Mouse (Mus musculus) heart, embryonic 13.5 days (tissue): ENCODE measurements around the gene Tmcc2. TPM values are rescaled to one million over a fixed set of nuclear protein-coding genes. Genes with fewer than 3 reads are reported as not detected.

Source experiments
- ATAC-seq: fragments of 200-750 bp; cut with Nextera tagmentation; 2 replicates; pipeline ENCODE4 v1.8.0; 2017; ENCODE audit warnings: moderate TSS enrichment; ENCODE audit not compliant: insufficient number of reproducible peaks, low FRiP score, low TSS enrichment; ENCODE audit errors: extremely low read depth
- H3K27ac ChIP-seq: fragments of 300-500 bp; sonication (generic); replicated peaks from 2 replicates; pipeline ENCODE4 v1.5.1; 2015; ENCODE audit warnings: moderate library complexity, mild to moderate bottlenecking, inconsistent platforms
- H3K27me3 ChIP-seq: fragments of 300-500 bp; sonication (generic); replicated peaks from 2 replicates; pipeline ENCODE4 v1.6.1; 2015; ENCODE audit warnings: mild to moderate bottlenecking, inconsistent platforms
- H3K36me3 ChIP-seq: fragments of 300-500 bp; sonication (generic); 2 replicates; pipeline ENCODE4 v1.6.1; 2015; ENCODE audit warnings: mild to moderate bottlenecking, inconsistent platforms
- H3K4me1 ChIP-seq: fragments of 300-500 bp; sonication (generic); 2 replicates; pipeline ENCODE4 v1.6.1; 2015; ENCODE audit warnings: inconsistent platforms
- H3K4me2 ChIP-seq: fragments of 300-500 bp; sonication (generic); 2 replicates; pipeline ENCODE4 v1.6.1; 2015; ENCODE audit warnings: inconsistent platforms, mild to moderate bottlenecking, moderate library complexity
- H3K4me3 ChIP-seq: fragments of 300-500 bp; sonication (generic); 2 replicates; pipeline ENCODE4 v1.5.1; 2015; ENCODE audit warnings: moderate library complexity, mild to moderate bottlenecking, inconsistent platforms
- H3K9ac ChIP-seq: fragments of 300-500 bp; sonication (generic); 2 replicates; pipeline ENCODE4 v1.6.1; 2015; ENCODE audit warnings: inconsistent platforms, mild to moderate bottlenecking, moderate library complexity
- H3K9me3 ChIP-seq: fragments of 300-500 bp; sonication (generic); 2 replicates; pipeline ENCODE4 v1.6.1; 2016; ENCODE audit warnings: inconsistent platforms
- WGBS: fragments of 180-500 bp; shearing (Covaris S2); methylation state at CpG from one replicate; pipeline ENCODE4 v1.1.7; 2015; ENCODE audit warnings: mixed read lengths; 5-methylcytosine and 5-hydroxymethylcytosine counted together
- polyA plus RNA-seq: library from polyadenylated mRNA; unstranded; fragments of >200 nt; fragmentation: Nextera tagmentation; extraction: Ambion mirVana; gene quantifications from 2 replicates; pipeline ENCODE4 v1.2.1, GENCODE M21; 2015

The Tmcc2 gene
- polyA plus RNA-seq, 1 experiment from 2014 or later, result 35.8 TPM

DNA sequence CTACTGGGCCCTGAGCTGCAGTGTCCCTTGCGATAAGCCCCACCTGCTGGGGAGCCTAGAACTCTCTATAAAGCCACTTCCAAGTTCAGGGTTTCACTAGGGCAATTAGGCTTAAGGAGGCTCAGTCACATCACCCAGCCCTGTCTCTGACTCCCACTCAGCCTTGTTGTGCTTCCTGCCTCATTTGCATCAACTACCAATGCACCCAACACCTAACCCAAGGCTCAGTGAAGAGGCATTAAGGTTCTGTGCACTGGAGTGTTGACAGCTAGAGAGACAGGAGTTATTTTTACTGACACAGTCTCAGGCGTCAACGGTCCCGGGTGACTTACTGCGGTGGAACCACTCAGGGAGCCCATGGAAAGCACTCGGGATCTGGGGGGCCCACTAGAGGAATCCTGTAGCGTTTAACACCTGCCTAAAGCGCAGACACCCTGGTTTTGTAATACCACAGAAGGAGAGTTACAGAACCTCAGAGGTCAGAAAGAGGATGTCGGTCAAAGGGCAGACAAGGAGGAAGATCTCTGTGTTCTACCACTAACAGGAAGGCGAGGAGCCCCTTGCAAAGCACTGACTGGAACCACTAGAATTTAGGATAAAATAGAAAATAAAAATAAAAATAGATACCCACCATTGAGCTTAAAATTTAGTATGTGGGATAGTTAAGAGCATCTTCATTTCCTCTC lies 79.8 kb downstream of the Tmcc2 start:
- H3K27me3 ChIP-seq, result peaks cover 50% of the 10 kb centered on the region
- H3K4me3 ChIP-seq, result no peak overlapping the region
- H3K4me2 ChIP-seq, result peak overlapping the region; percentile 32
- H3K9ac ChIP-seq, result no peak overlapping the region
- no peaks in the 10 kb centered on the region for H3K36me3 ChIP-seq
- ATAC-seq, result no peak
- no peaks in the 10 kb centered on the region for H3K9me3 ChIP-seq
- peaks cover 35% of the 10 kb centered on the region for H3K4me1 ChIP-seq
- 22% methylated on average over 10 of the region's 10 CpGs for whole genome bisulfite sequencing
- peak overlapping the region; percentile 75 for H3K27ac ChIP-seq

DNA sequence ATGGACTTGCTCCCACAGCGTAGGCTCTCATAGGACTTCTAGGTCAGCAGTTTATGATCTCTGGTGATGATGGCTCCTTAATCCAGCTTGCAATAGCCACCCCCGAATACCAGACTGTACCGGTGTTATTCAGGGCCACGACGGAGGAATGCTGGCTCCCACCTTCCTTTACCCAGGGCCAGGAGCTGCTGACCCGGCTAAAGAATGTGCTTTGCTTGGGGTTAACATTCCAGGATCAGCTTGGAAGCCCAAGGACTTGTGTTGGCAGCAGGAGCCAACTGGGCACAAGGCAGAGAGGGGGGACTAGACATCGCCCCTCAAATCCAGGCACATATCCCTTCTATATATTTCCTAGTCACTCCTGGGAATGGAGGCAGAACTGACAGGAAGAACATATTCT lies 80.3 kb downstream of the Tmcc2 start:
- H3K4me1 ChIP-seq, result peaks cover 33% of the 10 kb centered on the region
- 42% methylated on average over 7 of the region's 7 CpGs for WGBS
- peaks cover 54% of the 10 kb centered on the region for H3K27me3 ChIP-seq
- no peak overlapping the region for H3K4me3 ChIP-seq
- H3K9me3 ChIP-seq, result no peaks in the 10 kb centered on the region
- peak overlapping the region; percentile 75; the same call in 1 of the 2 replicates for H3K27ac ChIP-seq
- H3K9ac ChIP-seq, result no peak overlapping the region
- peak overlapping the region; percentile 32 for H3K4me2 ChIP-seq
- ATAC-seq, result no peak
- H3K36me3 ChIP-seq, result no peaks in the 10 kb centered on the region

DNA sequence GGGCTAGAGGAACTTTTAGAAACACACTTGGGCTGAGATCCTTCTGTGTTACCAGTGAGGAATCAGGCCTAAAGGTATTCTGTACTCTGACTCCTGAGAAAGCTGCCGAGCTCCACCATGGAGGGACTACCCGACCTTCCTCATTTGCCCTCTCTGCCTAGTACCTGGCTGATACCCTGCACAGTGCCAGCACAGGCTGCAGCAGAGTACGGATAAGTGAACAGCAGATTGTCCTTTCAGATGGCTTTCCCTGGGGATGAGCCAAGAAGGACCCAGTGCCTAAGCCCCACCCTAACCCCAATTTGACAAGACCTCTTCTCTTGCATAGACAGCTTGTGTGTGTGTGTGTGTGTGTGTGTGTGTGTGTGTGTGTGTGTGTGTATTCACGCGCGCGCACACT lies 82.4 kb downstream of the Tmcc2 start:
- Histone ChIP-seq H3K27me3 (peaks cover 46% of the 10 kb centered on the region), H3K9me3 (no peaks in the 10 kb centered on the region), H3K9ac (no peak overlapping the region), H3K27ac (no peak overlapping the region), H3K4me2 (no peak overlapping the region), H3K4me1 (peaks cover 27% of the 10 kb centered on the region), H3K36me3 (no peaks in the 10 kb centered on the region), H3K4me3 (no peak overlapping the region)
- ATAC-seq, result no peak
- 59% methylated on average over 7 of the region's 7 CpGs for WGBS

DNA sequence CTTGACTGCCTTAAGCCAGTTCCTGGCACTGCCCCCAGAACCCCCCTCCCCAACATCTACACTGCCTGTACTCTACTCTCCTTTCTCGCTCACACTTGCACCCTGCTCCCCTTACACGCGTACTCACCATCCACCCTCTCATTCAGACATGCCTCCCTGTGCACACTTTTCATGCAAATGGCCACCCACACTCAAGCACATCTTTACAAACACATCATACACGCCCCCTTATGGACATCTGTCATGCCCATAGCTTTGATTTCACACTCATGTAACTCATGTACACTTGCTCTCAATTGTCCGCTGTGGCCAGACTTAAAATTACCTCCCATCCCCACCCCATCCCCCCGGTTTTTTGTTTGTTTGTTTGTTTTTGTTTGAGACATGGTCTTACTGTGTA lies 83.1 kb downstream of the Tmcc2 start:
- no peak for ATAC-seq
- Histone ChIP-seq H3K27ac (no peak overlapping the region), H3K36me3 (no peaks in the 10 kb centered on the region), H3K27me3 (peaks cover 48% of the 10 kb centered on the region), H3K4me3 (no peak overlapping the region), H3K4me1 (peaks cover 27% of the 10 kb centered on the region), H3K4me2 (no peak overlapping the region), H3K9me3 (no peaks in the 10 kb centered on the region), H3K9ac (no peak overlapping the region)
- 79% methylated on average over 6 of the region's 6 CpGs for WGBS

DNA sequence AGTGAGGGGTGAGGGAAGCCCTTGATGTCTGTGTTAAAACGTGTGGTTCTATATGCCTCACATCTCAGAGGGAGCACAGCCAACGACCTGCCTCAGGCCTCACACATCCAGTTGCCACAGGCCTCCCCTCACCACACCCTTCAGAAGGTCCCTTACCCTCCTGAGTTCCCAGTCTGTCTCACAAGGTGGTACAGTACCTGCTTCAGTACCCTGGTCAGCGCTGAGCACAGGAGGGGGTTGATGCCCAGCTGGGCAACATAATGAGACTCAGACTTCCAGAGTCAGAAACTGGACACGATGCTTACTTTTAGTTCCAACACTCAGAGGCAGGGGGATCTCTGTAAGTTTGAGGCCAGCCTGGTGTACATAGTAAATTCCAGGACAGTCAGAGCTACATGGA lies 84.3 kb downstream of the Tmcc2 start:
- H3K36me3 ChIP-seq, result no peaks in the 10 kb centered on the region
- H3K27ac ChIP-seq, result no peak overlapping the region
- H3K27me3 ChIP-seq, result peaks cover 59% of the 10 kb centered on the region
- no peak overlapping the region for H3K9ac ChIP-seq
- no peak for ATAC-seq
- no peak overlapping the region for H3K4me3 ChIP-seq
- H3K4me2 ChIP-seq, result no peak overlapping the region
- H3K9me3 ChIP-seq, result no peaks in the 10 kb centered on the region
- 22% methylated on average over 4 of the region's 4 CpGs for WGBS
- H3K4me1 ChIP-seq, result peaks cover 17% of the 10 kb centered on the region

Other genes starting within 250 kb of the Tmcc2 start
- not detected in 2 replicates for gene Lemd1, start 199.8 kb downstream of the Tmcc2 start, polyA plus RNA-seq
- gene AC124108.1, start 199.8 kb downstream of the Tmcc2 start, polyA plus RNA-seq, result 0.05 TPM in 1 of 2 replicates, not detected in the other
- not detected in 2 replicates for gene Gm10188, start 161.5 kb downstream of the Tmcc2 start, polyA plus RNA-seq
- 0.34 and 0.63 TPM in 2 replicates for gene Klhdc8a, start 92.7 kb downstream of the Tmcc2 start, polyA plus RNA-seq
- 2.0 and 2.2 TPM in 2 replicates for gene Nuak2, start 75.2 kb downstream of the Tmcc2 start, polyA plus RNA-seq
- gene Dstyk, start 26.3 kb upstream of the Tmcc2 start, polyA plus RNA-seq, result 8.5 and 9.1 TPM in 2 replicates
- gene Rbbp5, start 86.1 kb upstream of the Tmcc2 start, polyA plus RNA-seq, result 24.5 and 27.5 TPM in 2 replicates
- 0.73 and 0.78 TPM in 2 replicates for gene Tmem81, start 114.9 kb upstream of the Tmcc2 start, polyA plus RNA-seq
- gene Cntn2, start 152.0 kb upstream of the Tmcc2 start, polyA plus RNA-seq, result 0.10 and 0.19 TPM in 2 replicates